Mouse (Mus musculus) sigmoid colon, adult 10 weeks (tissue): ENCODE measurements around the gene Gm17509. TPM values are rescaled to one million over a fixed set of nuclear protein-coding genes. Genes with fewer than 3 reads are reported as not detected.

Source experiments
- polyA plus RNA-seq: library from polyadenylated mRNA; stranded (reverse); fragments of 350-450 nt; fragmentation: Illumina TruSeq; extraction: RNeasy Lipid Tissue Mini Kit (QIAGEN cat#74804); gene quantifications from one replicate; pipeline ENCODE4 v1.2.3, GENCODE M21; 2014; ENCODE audit warnings: low read depth, low replicate concordance

Gene Gm17509
- polyA plus RNA-seq, result not detected

GRCm38 (mm10) chr13:117220501-117221321, at the start of gene Gm17509:
Gm17509 (minus strand) TSS chr13:117221075.

DNA sequence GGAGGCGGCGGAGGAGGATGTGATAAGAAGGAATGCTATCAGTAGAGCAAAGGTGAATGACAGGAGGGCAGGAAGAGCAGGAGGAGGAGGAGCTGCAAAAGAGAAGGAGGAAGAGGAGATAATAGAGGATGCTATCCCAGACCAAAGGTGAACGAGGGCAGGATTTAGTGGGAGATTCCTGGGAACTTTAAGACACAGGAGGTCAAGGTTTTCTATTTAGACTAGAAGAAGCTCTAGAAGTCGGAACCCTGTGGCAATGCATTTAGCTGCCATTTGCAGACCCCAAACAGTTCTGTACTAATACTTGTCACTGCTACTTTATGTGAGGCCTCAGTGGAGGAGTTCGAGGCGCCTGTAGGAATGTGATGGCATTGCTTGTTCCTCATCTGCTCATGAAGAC, 12.6 kb downstream of the Gm17509 start, which contains the start of gene Emb:
Gene Emb (plus strand): TSS at position 301 of the 400 bp plus-strand sequence.

Other genes with a start within 250 kb of the Gm17509 start
- gene Parp8, start 195.5 kb downstream of the Gm17509 start, polyA plus RNA-seq, result 10.4 TPM
- 12.3 TPM for gene Emb, start 12.5 kb downstream of the Gm17509 start, polyA plus RNA-seq